Mouse (Mus musculus): ENCODE results near the gene Tnfsf9.

GRCm38 (mm10) chr17:57070272-57070671 lies 34.9 kb upstream of the Tnfsf9 start:
- no peak for TF ChIP-seq GATA1 (IDR thresholded peaks at IDR 0.05; ENCODE audit: low read length)
- TF ChIP-seq TAL1 (IDR thresholded peaks at IDR 0.05; ENCODE audit: low read length) = no peak
